Mouse (Mus musculus) ES-E14 (cell line): ENCODE data around the gene Hist2h2be. TPM values are rescaled to one million over a fixed set of nuclear protein-coding genes. Genes with fewer than 3 reads are reported as not detected.
"Not testable (repeated sequence)": the region's sequence is repeated elsewhere in the genome, so short reads cannot be mapped to it uniquely, and the experiment has no call there.

Experiments
- DNase-seq: peaks from one replicate; pipeline ENCODE4 v3.0.0-alpha.2; 2013; ENCODE audit warnings: low read depth, low spot score
- H3K27ac ChIP-seq: 2 replicates; pipeline ENCODE4 v1.5.1; 2012; ENCODE audit warnings: low read depth, mild to moderate bottlenecking, low read length, moderate library complexity, mixed read lengths; ENCODE audit not compliant: poor library complexity, insufficient read depth, severe bottlenecking
- H3K36me3 ChIP-seq: 2 replicates; pipeline ENCODE4 v1.6.1; 2012; ENCODE audit warnings: mild to moderate bottlenecking, low read length, moderate library complexity, mixed read lengths; ENCODE audit not compliant: control insufficient read depth, poor library complexity, insufficient read depth, severe bottlenecking
- H3K4me1 ChIP-seq, 2 experiments: fragments of 150-350 bp in 1 of 2; sonication (generic) in 1 of 2; 2 replicates each; pipeline ENCODE4 v1.6.1; 2012; ENCODE audit warnings: low read length in 2 of 2, mild to moderate bottlenecking in 1 of 2, mixed read lengths in 1 of 2; ENCODE audit not compliant: control insufficient read depth in 2 of 2, insufficient read depth in 2 of 2, poor library complexity in 1 of 2
- H3K4me3 ChIP-seq, 2 experiments: fragments of 150-350 bp in 1 of 2; sonication (generic) in 1 of 2; 2 replicates each; pipeline ENCODE4 v1.5.1; 2012; ENCODE audit warnings: low read length in 2 of 2, low read depth in 1 of 2, mild to moderate bottlenecking in 1 of 2, mixed read lengths in 1 of 2; ENCODE audit not compliant: insufficient read depth in 1 of 2, poor library complexity in 1 of 2, severe bottlenecking in 1 of 2
- H3K9ac ChIP-seq: 2 replicates; pipeline ENCODE4 v1.6.1; 2012; ENCODE audit warnings: low read depth, mild to moderate bottlenecking, low read length, mixed read lengths; ENCODE audit not compliant: poor library complexity, insufficient read depth, severe bottlenecking
- H3K9me3 ChIP-seq: fragments of 150-350 bp; sonication (generic); 2 replicates; pipeline ENCODE4 v1.6.1; 2012; ENCODE audit warnings: low read depth, mild to moderate bottlenecking, low read length; ENCODE audit not compliant: control insufficient read depth, insufficient read depth
- CHD2 ChIP-seq: IDR thresholded peaks from 2 replicates; pipeline ENCODE4 v1.6.1; 2014; ENCODE audit warnings: mild to moderate bottlenecking, low read depth, low read length, inconsistent platforms
- HCFC1 ChIP-seq: IDR thresholded peaks from 2 replicates; pipeline ENCODE4 v1.6.1; 2012; ENCODE audit warnings: low read length, inconsistent platforms, borderline replicate concordance; ENCODE audit not compliant: insufficient read depth
- MAFK ChIP-seq: IDR thresholded peaks from 2 replicates; pipeline ENCODE4 v1.6.1; 2014; ENCODE audit warnings: mild to moderate bottlenecking, low read depth, low read length, inconsistent platforms; ENCODE audit not compliant: insufficient read depth
- ZC3H11A ChIP-seq: IDR thresholded peaks from 2 replicates; pipeline ENCODE4 v1.6.1; 2012; ENCODE audit warnings: low read depth, mild to moderate bottlenecking, inconsistent platforms, low read length, borderline replicate concordance
- ZNF384 ChIP-seq: IDR thresholded peaks from 2 replicates; pipeline ENCODE4 v1.6.1; 2012; ENCODE audit warnings: low read depth, low read length, inconsistent platforms
- in situ Hi-C, 2 experiments: fragments of 600-800 bp; cut with MboI; formaldehyde crosslinking; loops; one replicate each; pipeline ENCODE4 v1.15.1; 2025; ENCODE audit warnings: low sequenced_read_pairs in 2 of 2, inconsistent platforms in 1 of 2; ENCODE audit not compliant: unreplicated experiment in 2 of 2
- total RNA-seq: library from RNA; depleted of rRNA; stranded (reverse); fragments of 300-350 nt; gene quantifications from 2 replicates; pipeline ENCODE4 v1.2.3, GENCODE M21; 2012; rRNA removed

Gene Hist2h2be
- total RNA-seq, 1 experiment = 0.80 TPM

DNA sequence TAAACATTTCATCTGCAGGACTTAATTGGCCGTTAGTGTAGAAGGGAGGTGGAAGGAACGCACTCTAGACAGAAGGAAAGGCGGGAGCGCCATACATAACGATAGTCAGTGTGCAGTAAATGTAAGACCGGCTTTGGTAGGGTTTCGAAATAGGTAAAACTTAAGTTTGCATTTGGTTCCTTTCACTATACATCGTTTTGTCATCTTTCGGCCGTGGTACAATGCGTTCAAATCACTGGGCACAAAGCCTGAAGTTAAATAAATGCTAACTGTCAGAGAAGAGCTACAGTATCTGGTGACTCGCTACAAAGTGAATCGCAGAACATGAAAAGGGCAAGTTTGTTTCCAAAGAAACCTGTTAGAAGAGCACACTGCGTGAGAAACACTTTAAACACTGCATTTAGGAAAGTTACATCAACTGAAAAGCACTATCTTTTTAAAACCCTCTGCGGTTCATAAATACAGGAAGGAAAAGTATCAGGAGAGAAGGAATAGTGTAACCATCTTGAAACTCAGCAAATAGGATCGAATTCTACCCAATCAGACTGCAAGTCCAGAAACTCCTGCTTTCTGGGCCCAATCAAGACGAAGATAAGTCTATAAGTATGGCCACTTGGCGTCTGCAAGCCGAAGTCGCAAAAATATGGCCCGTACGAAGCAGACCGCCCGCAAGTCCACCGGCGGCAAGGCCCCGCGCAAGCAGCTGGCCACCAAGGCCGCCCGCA, 47.3 kb downstream of the Hist2h2be start, which contains the start of gene Hist2h3b:
Gene Hist2h3b, plus strand, starts transcription at position 604 of the 725 bp plus-strand sequence.
- Histone ChIP-seq H3K9ac (peak within 1 kb of the TSS; percentile 76), H3K4me1 (peaks cover 2 to 5% of the 10 kb centered on the region in 2 experiments; a peak in 2 of 4 replicates), H3K4me3 (peak within 1 kb of the TSS; percentile 61 to 62), H3K36me3 (no peaks in the 10 kb centered on the region), H3K9me3 (no peaks in the 10 kb centered on the region), H3K27ac (peak within 1 kb of the TSS; percentile 74)
- TF ChIP-seq HCFC1 (no peak), ZNF384 (no peak), MAFK (no peak), CHD2 (no peak), ZC3H11A (no peak)
- in situ Hi-C loops = no loop called here
- DNase-seq = peak; percentile 65

DNA sequence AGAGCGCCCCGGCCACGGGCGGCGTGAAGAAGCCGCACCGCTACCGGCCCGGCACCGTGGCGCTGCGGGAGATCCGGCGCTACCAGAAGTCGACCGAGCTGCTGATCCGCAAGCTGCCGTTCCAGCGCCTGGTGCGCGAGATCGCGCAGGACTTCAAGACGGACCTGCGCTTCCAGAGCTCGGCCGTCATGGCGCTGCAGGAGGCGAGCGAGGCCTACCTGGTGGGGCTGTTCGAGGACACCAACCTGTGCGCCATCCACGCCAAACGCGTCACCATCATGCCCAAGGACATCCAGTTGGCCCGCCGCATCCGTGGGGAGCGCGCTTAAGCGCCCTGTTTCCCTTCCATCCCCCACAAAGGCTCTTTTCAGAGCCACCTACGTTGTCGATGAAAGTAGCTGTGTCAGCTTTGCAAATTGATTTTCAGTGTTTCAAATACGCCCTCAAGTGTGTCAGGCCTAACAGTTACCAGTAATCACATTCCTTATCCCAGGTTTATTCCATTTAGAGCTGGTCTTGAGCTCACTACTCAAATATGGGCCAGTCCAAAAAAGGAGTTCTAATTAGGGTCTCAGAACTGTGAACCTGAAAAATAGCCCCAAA, 48.0 kb downstream of the Hist2h2be start:
- Histone ChIP-seq H3K9ac (peak overlapping the region; percentile 76), H3K27ac (peak overlapping the region; percentile 74), H3K4me3 (peak overlapping the region; percentile 61 to 62)
- H3K36me3 ChIP-seq, H3K9me3 ChIP-seq, DNase-seq, in situ Hi-C loops, H3K4me1 ChIP-seq: not testable (repeated sequence)

DNA sequence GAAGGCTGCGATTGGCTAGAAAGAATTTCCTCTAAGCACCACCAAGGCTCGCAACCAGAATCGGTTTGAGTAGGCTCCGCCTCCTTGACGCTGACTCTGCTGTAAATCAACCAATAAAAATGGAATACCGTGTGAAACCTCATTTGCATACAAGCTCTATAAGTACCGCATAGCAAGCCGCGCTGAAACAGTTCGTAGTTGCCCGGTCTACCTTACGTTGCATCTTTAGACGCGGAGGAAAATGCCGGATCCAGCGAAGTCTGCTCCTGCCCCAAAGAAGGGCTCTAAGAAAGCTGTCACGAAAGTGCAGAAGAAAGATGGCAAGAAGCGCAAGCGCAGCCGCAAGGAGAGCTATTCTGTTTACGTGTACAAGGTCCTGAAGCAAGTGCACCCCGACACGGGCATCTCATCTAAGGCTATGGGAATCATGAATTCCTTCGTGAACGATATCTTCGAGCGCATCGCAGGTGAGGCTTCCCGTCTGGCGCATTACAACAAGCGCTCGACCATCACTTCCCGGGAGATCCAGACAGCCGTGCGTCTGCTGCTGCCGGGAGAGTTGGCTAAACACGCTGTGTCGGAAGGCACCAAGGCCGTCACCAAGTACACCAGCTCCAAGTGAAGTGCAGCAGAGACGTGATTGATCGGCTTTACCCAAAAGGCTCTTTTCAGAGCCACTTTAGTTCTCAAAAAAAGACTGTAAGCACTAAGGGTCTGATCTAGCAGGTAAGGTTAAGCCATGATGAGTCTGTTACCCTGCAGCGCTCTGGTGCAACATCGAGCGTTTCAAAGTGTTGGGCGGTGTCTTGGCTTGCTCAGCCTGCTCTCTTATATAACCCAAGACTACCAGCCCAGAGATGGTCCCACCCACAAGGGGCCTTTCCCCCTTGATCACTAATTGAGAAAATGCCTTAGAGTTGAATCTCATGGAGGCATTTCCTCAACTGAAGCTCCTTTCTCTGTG, 48.9 kb downstream of the Hist2h2be start, which contains the start of gene Hist2h2bb:
Gene Hist2h2bb, plus strand, starts transcription at position 242 of the 964 bp plus-strand sequence.
- TF ChIP-seq MAFK = peak; percentile 82
- TF ChIP-seq HCFC1 = peak; percentile 54; the same call in 1 of the 2 replicates
- TF ChIP-seq CHD2 = no peak; the same call in 1 of the 2 replicates
- Histone ChIP-seq H3K36me3 (no peaks in the 10 kb centered on the region), H3K4me3 (peak within 1 kb of the TSS; percentile 61 to 81), H3K27ac (peak within 1 kb of the TSS; percentile 89), H3K9ac (peak within 1 kb of the TSS; percentile 84), H3K4me1 (peaks cover 3 to 5% of the 10 kb centered on the region in 2 experiments; a peak in 3 of 4 replicates), H3K9me3 (no peaks in the 10 kb centered on the region)
- in situ Hi-C loops = no loop called here
- DNase-seq = peak; percentile 95

Other genes starting within 250 kb of the Hist2h2be start
- 12.0 and 19.6 TPM in 2 replicates for gene Plekho1, start 225.1 kb upstream of the Hist2h2be start, total RNA-seq
- 9.9 and 11.9 TPM in 2 replicates for gene Vps45, start 162.7 kb upstream of the Hist2h2be start, total RNA-seq
- 17.6 and 23.2 TPM in 2 replicates for gene Otud7b, start 116.6 kb upstream of the Hist2h2be start, total RNA-seq
- gene Mtmr11, start 59.1 kb upstream of the Hist2h2be start, total RNA-seq = 3.5 and 4.0 TPM in 2 replicates
- gene Sf3b4, start 48.8 kb upstream of the Hist2h2be start, total RNA-seq = 64.1 and 91.1 TPM in 2 replicates
- gene Sv2a, start 40.0 kb upstream of the Hist2h2be start, total RNA-seq = 7.2 and 8.2 TPM in 2 replicates
- gene Bola1, start 1.4 kb upstream of the Hist2h2be start, total RNA-seq = 70.8 and 76.4 TPM in 2 replicates
- 54.2 and 70.0 TPM in 2 replicates for gene Hist2h2ab, start 1.3 kb upstream of the Hist2h2be start, total RNA-seq
- 684 and 687 TPM in 2 replicates for gene Hist2h2ac, start 239 bp upstream of the Hist2h2be start, total RNA-seq
- 398 and 546 TPM in 2 replicates for gene Hist2h3c2, start 18.0 kb downstream of the Hist2h2be start, total RNA-seq
- 2,531 and 3,588 TPM in 2 replicates for gene Hist2h2aa2, start 19.2 kb downstream of the Hist2h2be start, total RNA-seq
- 2,311 and 3,075 TPM in 2 replicates for gene Hist2h2aa1, start 24.4 kb downstream of the Hist2h2be start, total RNA-seq
- not detected in 2 replicates for gene Hist2h3c1, start 25.6 kb downstream of the Hist2h2be start, total RNA-seq
- 46.0 TPM in 2 replicates for gene Hist2h4, start 42.2 kb downstream of the Hist2h2be start, total RNA-seq
- 806 and 880 TPM in 2 replicates for gene Hist2h3b, start 47.5 kb downstream of the Hist2h2be start, total RNA-seq
- 1,985 and 2,453 TPM in 2 replicates for gene Hist2h2bb, start 48.6 kb downstream of the Hist2h2be start, total RNA-seq
- not detected in 2 replicates for gene Fcgr1, start 72.8 kb downstream of the Hist2h2be start, total RNA-seq
- not detected in 2 replicates for gene BC107364, start 231.2 kb downstream of the Hist2h2be start, total RNA-seq